Mouse (Mus musculus): ENCODE data around the gene Eml4.

DNA sequence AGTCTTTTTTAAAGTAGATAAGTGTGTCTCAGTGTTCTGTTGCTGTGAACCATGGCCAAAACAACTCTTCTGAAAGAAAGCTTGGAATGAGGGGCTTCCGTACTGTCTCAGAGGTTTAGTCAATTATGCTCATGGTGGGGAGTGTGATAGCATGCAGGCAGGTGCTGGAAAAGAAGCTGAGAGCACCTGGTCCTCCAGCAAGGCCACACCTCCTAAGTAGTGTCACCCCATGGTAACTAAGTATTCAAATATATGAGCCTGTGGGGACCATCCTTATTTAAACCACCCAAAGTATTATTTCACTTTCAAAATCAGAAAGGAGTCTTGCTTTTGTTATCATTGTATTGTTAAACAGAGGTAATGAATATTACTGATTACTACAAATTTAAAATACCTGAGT is 48.0 kb downstream of the Eml4 start:
- no peak for TF ChIP-seq POLR2A (IDR thresholded peaks at IDR 0.05; ENCODE audit: extremely low read depth, insufficient read depth, low read length)
- no peak for TF ChIP-seq CTCF (IDR thresholded peaks at IDR 0.05; ENCODE audit: extremely low read depth, insufficient read depth, low read length)

Data from cortical plate, adult 2 months (tissue).